ENCODE assay signal across 8 mouse cellular contexts in genomic region chr1:89646326-89647018, GRCm38 (mm10).
DNase-seq lines count a peak whose midpoint lies in the region; TF ChIP-seq lines count a peak whose summit lies in the region.

No protein-coding gene starts in this region.

- peaks cover 14% of the 10 kb centered on the region for H3K36me3 ChIP-seq in E14TG2a.4 (ENCODE audit: insufficient read depth, low read length)
- H3K36me3 ChIP-seq in heart, embryonic 10.5 days = no peaks in the 10 kb centered on the region
- H3K36me3 ChIP-seq in thymus, adult 2 months (ENCODE audit: control insufficient read depth, insufficient read depth, low read length) = no peaks in the 10 kb centered on the region

- H3K4me1 ChIP-seq in E14TG2a.4 (replicated peaks; ENCODE audit: low read depth, low read length) = peaks cover 10% of the 10 kb centered on the region; the same call in 1 of the 2 replicates
- H3K4me1 ChIP-seq in heart, embryonic 10.5 days = peaks cover 9% of the 10 kb centered on the region; the same call in 1 of the 2 replicates
- no peaks in the 10 kb centered on the region for H3K4me1 ChIP-seq in olfactory bulb, adult 2 months (ENCODE audit: control insufficient read depth, insufficient read depth, low read length)
- H3K4me1 ChIP-seq in thymus, adult 2 months (replicated peaks; ENCODE audit: control insufficient read depth, insufficient read depth, low read length) = no peaks in the 10 kb centered on the region

- H3K4me3 ChIP-seq in E14TG2a.4 (replicated peaks; ENCODE audit: low read length) = no peak overlapping the region; the same call in 1 of the 2 replicates
- H3K4me3 ChIP-seq in heart, embryonic 10.5 days = no peak overlapping the region
- H3K4me3 ChIP-seq in olfactory bulb, adult 2 months (ENCODE audit: insufficient read depth, low read depth, low read length) = no peak overlapping the region
- H3K4me3 ChIP-seq in thymus, adult 2 months (ENCODE audit: control insufficient read depth, insufficient read depth, low read length) = no peak overlapping the region

- 18% methylated on average over 4 of the region's 4 CpGs for WGBS in heart, embryonic 10.5 days
- 50% methylated on average over 4 of the region's 4 CpGs for WGBS in olfactory bulb, adult 2 months
- 35% methylated on average over 4 of the region's 4 CpGs for WGBS in thymus, adult 2 months

- no peaks in the 10 kb centered on the region for H3K27me3 ChIP-seq in E14TG2a.4 (ENCODE audit: insufficient read depth, low read length)
- no peaks in the 10 kb centered on the region for H3K27me3 ChIP-seq in heart, embryonic 10.5 days (ENCODE audit: insufficient read depth, poor library complexity, severe bottlenecking)
- no peaks in the 10 kb centered on the region for H3K27me3 ChIP-seq in thymus, adult 2 months (ENCODE audit: control insufficient read depth, insufficient read depth, low read length)

- TF ChIP-seq POLR2A in olfactory bulb, adult 2 months (IDR thresholded peaks at IDR 0.05; ENCODE audit: insufficient read depth, low read depth, low read length) = no peak
- TF ChIP-seq POLR2A in thymus, adult 2 months (IDR thresholded peaks at IDR 0.05; ENCODE audit: control insufficient read depth, extremely low read depth, insufficient read depth, low read length, poor library complexity) = no peak

- no peak overlapping the region for H3K27ac ChIP-seq in heart, embryonic 10.5 days
- H3K27ac ChIP-seq in olfactory bulb, adult 2 months (ENCODE audit: insufficient read depth, low read depth, low read length) = no peak overlapping the region
- no peak overlapping the region for H3K27ac ChIP-seq in thymus, adult 2 months (ENCODE audit: control insufficient read depth, insufficient read depth, low read length)

- peak; percentile 82 for DNase-seq in adrenal gland, postnatal 14 days
- DNase-seq in embryo, embryonic 9.5 days (ENCODE audit: extremely low spot score) = peak; percentile 70
- peak; percentile 85 for DNase-seq in heart, embryonic 10.5 days (ENCODE audit: low spot score)
- peak; percentile 89 for DNase-seq in kidney, postnatal 10 days
- peak; percentile 65 to 71 for DNase-seq in lung, adult 18-20 months
- DNase-seq in thymus, adult 2 months = peak; percentile 77

- no peaks in the 10 kb centered on the region for H3K9me3 ChIP-seq in E14TG2a.4 (ENCODE audit: low read length)
- H3K9me3 ChIP-seq in heart, embryonic 10.5 days = no peaks in the 10 kb centered on the region

- TF ChIP-seq CTCF in E14TG2a.4 (conservative IDR thresholded peaks at IDR 0.05; ENCODE audit: low read length) = peak; percentile 81
- peak; percentile 57; the same call in 1 of the 2 replicates for TF ChIP-seq CTCF in olfactory bulb, adult 2 months (IDR thresholded peaks at IDR 0.05; ENCODE audit: insufficient read depth, low read depth, low read length)
- peak; percentile 73; the same call in 1 of the 2 replicates for TF ChIP-seq CTCF in thymus, adult 2 months (IDR thresholded peaks at IDR 0.05; ENCODE audit: borderline replicate concordance, control insufficient read depth, extremely low read depth, insufficient read depth, low read length, poor library complexity)
